Comparison of ENCODE assay signal across 25 mouse cellular contexts in the genomic region with DNA sequence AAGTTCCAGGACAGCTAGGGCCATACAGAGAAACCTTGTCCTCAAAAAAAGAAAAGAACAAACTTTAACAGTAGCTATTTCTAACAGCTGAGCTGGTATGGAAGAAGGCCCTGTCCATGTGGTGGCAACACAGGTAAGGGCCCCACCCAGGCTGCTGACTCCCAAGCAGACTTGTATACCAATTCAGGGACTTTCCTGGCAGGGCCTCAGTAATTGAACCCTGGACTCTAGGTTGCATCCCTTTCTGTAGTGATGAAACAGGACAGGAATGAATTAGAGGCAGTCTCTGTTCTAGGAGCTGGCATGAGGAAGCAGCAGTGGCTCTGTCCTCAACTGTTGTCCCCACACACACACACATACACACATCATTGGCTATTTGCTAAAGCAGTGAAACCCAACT.
"Had no signal": no experiment of that assay in that cellular context is flagged by ENCODE, and none has a peak within 500 bp of the region (broad histone marks: within the 10 kb centered on the region; RNA-seq: fewer than 3 reads in every experiment).

No protein-coding gene starts in this region.

- H3K9ac ChIP-seq: heart, embryonic 13.5 days; heart, embryonic 15.5 days; hindbrain, embryonic 13.5 days; kidney, embryonic 15.5 days; limb, embryonic 13.5 days; limb, embryonic 15.5 days had no signal

- H3K9me3 ChIP-seq: heart, embryonic 10.5 days; heart, embryonic 13.5 days; heart, embryonic 15.5 days; hindbrain, embryonic 13.5 days; kidney, embryonic 15.5 days; limb, embryonic 13.5 days; limb, embryonic 15.5 days had no signal

- H3K27me3 ChIP-seq: heart, embryonic 13.5 days; heart, embryonic 15.5 days; hindbrain, embryonic 13.5 days; kidney, embryonic 15.5 days; limb, embryonic 13.5 days; limb, embryonic 15.5 days had no signal

- H3K4me3 ChIP-seq: gastrocnemius, adult 2 months; heart, embryonic 10.5 days; heart, embryonic 13.5 days; heart, embryonic 15.5 days; hindbrain, embryonic 13.5 days; kidney, embryonic 15.5 days; limb, embryonic 13.5 days; limb, embryonic 15.5 days had no signal

- H3K4me2 ChIP-seq: heart, embryonic 13.5 days; heart, embryonic 15.5 days; hindbrain, embryonic 13.5 days; kidney, embryonic 15.5 days; limb, embryonic 13.5 days; limb, embryonic 15.5 days had no signal

- ATAC-seq: forebrain, embryonic 16.5 days; hindbrain, embryonic 16.5 days; inflammation-experienced regulatory T-cells, adult 6 months had no signal

- H3K4me1 ChIP-seq: heart, embryonic 10.5 days; hindbrain, embryonic 13.5 days; kidney, embryonic 15.5 days; limb, embryonic 13.5 days; limb, embryonic 15.5 days had no signal

- DNase-seq: gastrocnemius, adult 2 months; gastrocnemius, postnatal 10 days; gastrocnemius, postnatal 25 days; heart, adult 18-20 months; heart, postnatal 14 days; heart, postnatal 36 days; kidney, adult 11 months; kidney, adult 2 months; kidney, adult 9 months; kidney, postnatal 14 days; kidney, postnatal 36 days; layer of hippocampus, adult 9-11 months; layer of hippocampus, postnatal 36 days; left cerebral cortex, postnatal 4 days had no signal

- H3K27ac ChIP-seq: gastrocnemius, adult 2 months; heart, embryonic 10.5 days; heart, embryonic 13.5 days; heart, embryonic 15.5 days; hindbrain, embryonic 13.5 days; kidney, embryonic 15.5 days; kidney, postnatal 0 days; limb, embryonic 13.5 days; limb, embryonic 15.5 days had no signal
